Mouse (Mus musculus) kidney, embryonic 16.5 days (tissue): ENCODE results near the gene Egfr. TPM values are rescaled to one million over a fixed set of nuclear protein-coding genes. Genes with fewer than 3 reads are reported as not detected.

Experiments
- ATAC-seq: fragments of 200-750 bp; cut with Nextera tagmentation; 2 replicates; pipeline ENCODE4 v1.8.0; 2017; ENCODE audit warnings: moderate TSS enrichment; ENCODE audit not compliant: low FRiP score, low TSS enrichment
- H3K27ac ChIP-seq: fragments of 300-500 bp; sonication (generic); 2 replicates; pipeline ENCODE4 v1.5.1; 2014; ENCODE audit warnings: low read length
- H3K27me3 ChIP-seq: fragments of 300-500 bp; sonication (generic); 2 replicates; pipeline ENCODE4 v1.6.1; 2014; ENCODE audit warnings: low read length, control low read depth, mixed read lengths; ENCODE audit not compliant: insufficient read depth
- H3K36me3 ChIP-seq: fragments of 300-500 bp; sonication (generic); 2 replicates; pipeline ENCODE4 v1.6.1; 2014; ENCODE audit warnings: low read length, control low read depth, mixed read lengths; ENCODE audit not compliant: insufficient read depth
- H3K4me1 ChIP-seq: fragments of 300-500 bp; sonication (generic); 2 replicates; pipeline ENCODE4 v1.6.1; 2014; ENCODE audit warnings: low read length, control low read depth, mixed read lengths; ENCODE audit not compliant: insufficient read depth
- H3K4me2 ChIP-seq: fragments of 300-500 bp; sonication (generic); replicated peaks from 2 replicates; pipeline ENCODE4 v1.6.1; 2014; ENCODE audit warnings: low read depth, low read length
- H3K4me3 ChIP-seq: fragments of 300-500 bp; sonication (generic); 2 replicates; pipeline ENCODE4 v1.5.1; 2014; ENCODE audit warnings: mild to moderate bottlenecking, low read length
- H3K9ac ChIP-seq: fragments of 300-500 bp; sonication (generic); replicated peaks from 2 replicates; pipeline ENCODE4 v1.6.1; 2014; ENCODE audit warnings: low read length
- H3K9me3 ChIP-seq: fragments of 300-500 bp; sonication (generic); 2 replicates; pipeline ENCODE4 v1.6.1; 2016; ENCODE audit warnings: low read length, control low read depth
- WGBS: fragments of 180-500 bp; shearing (Covaris S2); extraction: QIAGEN DNeasy Blood & Tissue Kit; methylation state at CpG from one replicate; pipeline ENCODE4 v1.1.7; 2014; 5-methylcytosine and 5-hydroxymethylcytosine counted together
- polyA plus RNA-seq: library from polyadenylated mRNA; unstranded; fragments of >200 nt; fragmentation: Nextera tagmentation; extraction: Ambion mirVana; gene quantifications from 2 replicates; pipeline ENCODE4 v1.2.1, GENCODE M21; 2015

The Egfr gene
- polyA plus RNA-seq, 1 experiment from 2014 or later: 4.0 TPM

GRCm38 (mm10) chr11:16820138-16820537 is 68.1 kb downstream of the Egfr start:
- H3K4me3 ChIP-seq: no peak overlapping the region
- ATAC-seq: no peak
- no peak overlapping the region for H3K4me2 ChIP-seq
- 82% methylated on average over 6 of the region's 6 CpGs for whole genome bisulfite sequencing
- no peaks in the 10 kb centered on the region for H3K27me3 ChIP-seq
- H3K36me3 ChIP-seq: no peaks in the 10 kb centered on the region
- H3K27ac ChIP-seq: no peak overlapping the region
- no peak overlapping the region for H3K9ac ChIP-seq
- no peaks in the 10 kb centered on the region for H3K4me1 ChIP-seq
- no peaks in the 10 kb centered on the region for H3K9me3 ChIP-seq

GRCm38 (mm10) chr11:16821668-16822254 is 69.8 kb downstream of the Egfr start:
- Histone ChIP-seq H3K4me1 (no peaks in the 10 kb centered on the region), H3K9ac (no peak overlapping the region), H3K4me2 (no peak overlapping the region), H3K36me3 (no peaks in the 10 kb centered on the region), H3K9me3 (no peaks in the 10 kb centered on the region), H3K27ac (no peak overlapping the region), H3K4me3 (no peak overlapping the region), H3K27me3 (no peaks in the 10 kb centered on the region)
- WGBS: 74% methylated on average over 6 of the region's 6 CpGs
- ATAC-seq: no peak

DNA sequence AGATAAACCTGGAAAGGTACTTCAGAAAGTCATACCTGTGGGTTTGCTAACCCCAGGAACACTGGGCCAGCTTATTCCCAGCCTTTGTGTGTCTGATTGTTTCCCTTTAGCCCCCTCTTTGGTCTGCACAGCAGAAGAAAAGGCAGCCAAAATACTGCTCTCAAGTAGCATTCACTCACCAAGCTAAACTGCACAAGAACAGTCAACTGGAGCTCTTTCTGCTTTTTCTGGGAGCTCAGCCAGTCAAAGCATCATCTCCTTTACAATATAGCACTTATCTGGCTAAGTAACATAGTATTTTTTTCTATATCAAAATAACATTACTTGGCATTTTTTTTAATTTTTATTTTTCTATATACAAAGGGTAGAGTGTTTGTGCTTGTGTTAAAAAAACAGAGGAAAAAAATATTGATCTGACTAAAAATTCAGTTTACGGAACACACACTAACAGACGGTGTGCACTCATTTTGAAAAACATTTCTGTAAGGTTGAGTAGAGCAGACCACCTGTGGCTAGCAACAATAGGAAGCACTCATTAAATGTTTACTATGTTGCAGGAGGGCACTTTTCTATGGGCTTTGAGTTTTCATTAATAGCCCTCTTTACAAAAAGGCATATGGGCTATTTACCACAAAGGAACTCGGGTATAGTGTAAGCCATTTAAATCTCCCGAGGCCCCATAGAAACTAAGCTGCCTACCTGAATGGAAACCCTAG is 72.0 kb downstream of the Egfr start:
- Histone ChIP-seq H3K9me3 (no peaks in the 10 kb centered on the region), H3K4me3 (no peak overlapping the region), H3K27ac (peak overlapping the region; percentile 3; the same call in 1 of the 2 replicates), H3K36me3 (no peaks in the 10 kb centered on the region), H3K27me3 (no peaks in the 10 kb centered on the region), H3K4me2 (no peak overlapping the region), H3K4me1 (no peaks in the 10 kb centered on the region), H3K9ac (no peak overlapping the region)
- 81% methylated on average over 4 of the region's 4 CpGs for WGBS
- ATAC-seq: no peak

GRCm38 (mm10) chr11:16829468-16829867 is 77.5 kb downstream of the Egfr start:
- no peaks in the 10 kb centered on the region for H3K4me1 ChIP-seq

GRCm38 (mm10) chr11:16830531-16831227 is 78.7 kb downstream of the Egfr start:
- Histone ChIP-seq H3K4me1 (no peaks in the 10 kb centered on the region), H3K4me3 (no peak overlapping the region)

More at GRCm38 (mm10) chr11:16829468-16829867, 77.5 kb downstream of the Egfr start:
- Histone ChIP-seq H3K4me3 (no peak overlapping the region), H3K9me3 (no peaks in the 10 kb centered on the region), H3K9ac (no peak overlapping the region), H3K27me3 (no peaks in the 10 kb centered on the region), H3K4me2 (no peak overlapping the region), H3K36me3 (no peaks in the 10 kb centered on the region), H3K27ac (no peak overlapping the region)
- no peak for ATAC-seq
- WGBS: 75% methylated on average over 3 of the region's 3 CpGs

DNA sequence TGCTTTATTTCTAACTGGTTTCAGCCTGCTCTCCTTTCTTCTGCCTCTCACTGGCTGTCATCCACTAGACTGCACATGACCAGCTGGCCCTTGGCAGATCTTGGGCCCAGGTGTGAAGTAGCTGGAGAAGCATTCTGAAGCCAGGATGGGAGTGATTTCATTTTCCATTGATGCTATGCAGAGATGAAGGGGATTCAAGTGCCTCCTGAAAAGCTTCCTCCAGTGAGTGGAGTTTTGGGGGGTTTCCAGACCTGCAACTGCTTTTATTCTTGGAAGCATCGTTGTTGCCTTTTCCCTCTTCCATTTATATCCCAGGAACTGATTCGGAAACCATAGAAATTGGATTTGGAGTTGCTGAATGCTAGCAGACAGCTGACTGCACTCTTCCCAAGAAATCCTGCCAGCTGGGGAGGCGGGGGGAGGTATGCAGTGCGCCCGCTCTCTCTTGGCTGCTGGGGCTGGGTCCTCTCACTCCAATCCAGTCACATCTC is 80.0 kb downstream of the Egfr start:
- H3K4me1 ChIP-seq: no peaks in the 10 kb centered on the region
- H3K36me3 ChIP-seq: no peaks in the 10 kb centered on the region
- H3K27me3 ChIP-seq: no peaks in the 10 kb centered on the region
- WGBS: 83% methylated on average over 5 of the region's 5 CpGs
- no peak overlapping the region for H3K4me2 ChIP-seq
- ATAC-seq: no peak
- no peaks in the 10 kb centered on the region for H3K9me3 ChIP-seq
- no peak overlapping the region for H3K27ac ChIP-seq
- H3K4me3 ChIP-seq: no peak overlapping the region
- no peak overlapping the region for H3K9ac ChIP-seq

More at GRCm38 (mm10) chr11:16830531-16831227, 78.7 kb downstream of the Egfr start:
- no peak overlapping the region for H3K27ac ChIP-seq
- no peaks in the 10 kb centered on the region for H3K36me3 ChIP-seq
- no peaks in the 10 kb centered on the region for H3K27me3 ChIP-seq
- ATAC-seq: peak; percentile 46; the same call in 1 of the 2 replicates
- no peak overlapping the region for H3K9ac ChIP-seq
- WGBS: 67% methylated on average over 8 of the region's 8 CpGs
- H3K9me3 ChIP-seq: no peaks in the 10 kb centered on the region
- no peak overlapping the region for H3K4me2 ChIP-seq

GRCm38 (mm10) chr11:16838772-16839171 is 86.8 kb downstream of the Egfr start:
- ATAC-seq: no peak
- no peak overlapping the region for H3K4me2 ChIP-seq
- H3K9ac ChIP-seq: no peak overlapping the region
- H3K27ac ChIP-seq: no peak overlapping the region
- H3K27me3 ChIP-seq: no peaks in the 10 kb centered on the region
- H3K4me1 ChIP-seq: 0 out of 2 replicates have a peak, but pooled peaks cover 8% of the 10 kb centered on the region
- H3K9me3 ChIP-seq: no peaks in the 10 kb centered on the region
- no peak overlapping the region for H3K4me3 ChIP-seq
- no peaks in the 10 kb centered on the region for H3K36me3 ChIP-seq
- 86% methylated on average over 3 of the region's 3 CpGs for WGBS

DNA sequence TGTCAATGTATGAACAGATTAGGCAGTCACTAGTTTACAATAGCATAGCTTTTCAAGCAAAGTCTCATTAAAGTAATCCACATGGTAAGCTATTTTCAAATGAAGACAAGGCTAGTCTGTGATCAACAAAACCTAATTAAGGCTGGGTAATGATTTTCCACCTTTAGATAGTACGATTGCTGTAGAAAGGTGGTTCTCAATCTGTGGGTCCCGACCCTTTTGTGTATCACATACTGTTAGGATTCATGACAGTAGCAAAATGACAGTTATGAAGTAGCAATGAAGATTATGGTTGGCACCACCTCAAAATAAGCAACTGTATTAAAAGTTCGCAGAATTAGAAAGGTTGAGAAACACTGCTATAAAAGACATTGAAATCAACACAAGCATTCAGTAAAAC is 90.9 kb downstream of the Egfr start:
- WGBS: 79% methylated on average over 3 of the region's 3 CpGs
- Histone ChIP-seq H3K27me3 (no peaks in the 10 kb centered on the region), H3K9ac (no peak overlapping the region), H3K4me3 (no peak overlapping the region), H3K4me1 (peaks cover 16% of the 10 kb centered on the region; the same call in 1 of the 2 replicates), H3K36me3 (no peaks in the 10 kb centered on the region), H3K27ac (no peak overlapping the region), H3K9me3 (no peaks in the 10 kb centered on the region), H3K4me2 (no peak overlapping the region)
- ATAC-seq: no peak

DNA sequence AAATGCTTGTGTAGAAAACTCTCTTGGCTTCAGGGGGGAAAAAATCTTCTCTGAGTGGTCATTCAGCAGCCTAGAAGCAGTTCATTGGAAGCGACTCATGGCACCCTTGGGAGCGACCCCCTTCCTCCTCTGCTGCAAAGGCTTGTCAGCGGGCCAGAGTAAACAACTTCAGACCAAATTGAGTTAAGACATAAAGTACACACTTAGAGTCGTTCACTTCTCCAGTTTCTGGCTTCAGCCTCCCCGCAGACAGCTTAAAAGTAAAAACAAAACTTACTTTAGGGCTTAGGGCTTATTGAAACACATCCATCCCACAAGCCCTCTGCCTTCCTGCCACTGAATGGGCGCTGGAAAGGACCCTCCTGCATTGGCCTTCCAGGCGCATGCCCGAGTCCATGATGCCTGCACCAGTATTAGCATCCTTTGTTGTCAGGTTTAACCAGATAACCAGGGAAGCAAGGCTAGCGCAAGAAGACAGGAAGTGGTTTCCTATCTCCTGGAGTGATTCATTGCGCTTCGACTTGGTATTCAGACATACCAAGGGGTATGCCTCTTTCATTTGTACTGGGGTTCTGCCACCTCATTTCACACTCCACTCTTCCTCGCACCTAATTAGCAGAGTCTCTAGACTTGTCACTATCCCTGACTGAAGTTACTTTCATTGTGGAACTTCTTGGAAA is 92.0 kb downstream of the Egfr start:
- no peaks in the 10 kb centered on the region for H3K9me3 ChIP-seq
- no peaks in the 10 kb centered on the region for H3K27me3 ChIP-seq
- peak overlapping the region; percentile 35 for H3K4me2 ChIP-seq
- peak overlapping the region; percentile 82 for H3K27ac ChIP-seq
- no peak overlapping the region for H3K4me3 ChIP-seq
- peaks cover 16% of the 10 kb centered on the region; the same call in 1 of the 2 replicates for H3K4me1 ChIP-seq
- no peaks in the 10 kb centered on the region for H3K36me3 ChIP-seq
- ATAC-seq: peak; percentile 83
- H3K9ac ChIP-seq: no peak overlapping the region
- WGBS: 31% methylated on average over 12 of the region's 12 CpGs
